Mouse (Mus musculus): ENCODE data around the gene Col4a2. TPM values are rescaled to one million over a fixed set of nuclear protein-coding genes. Genes with fewer than 3 reads are reported as not detected.
A peak's percentile ranks its signal among the peaks of the same experiment; 100 is the strongest.

The Col4a2 gene
- polyA plus RNA-seq, 1 experiment from 2014 or later = 56.3 TPM

- H3K27me3 ChIP-seq = peaks cover 5% of the 10 kb centered on the region
- H3K36me3 ChIP-seq = peaks cover 23% of the 10 kb centered on the region; the same call in 1 of the 2 replicates
- no peaks in the 10 kb centered on the region for H3K9me3 ChIP-seq
- peak overlapping the region; percentile 94 for H3K4me3 ChIP-seq (replicated peaks)
- no peak for ATAC-seq (ENCODE audit: insufficient number of reproducible peaks, insufficient read depth, low FRiP score, low TSS enrichment, low read depth)
- H3K27ac ChIP-seq = no peak overlapping the region
- H3K9ac ChIP-seq (replicated peaks) = no peak overlapping the region
- peak overlapping the region; percentile 76 for H3K4me2 ChIP-seq
- H3K4me1 ChIP-seq (replicated peaks) = peaks cover 14% of the 10 kb centered on the region
- 76% methylated on average over 12 of the region's 12 CpGs for WGBS
Measured at GRCm38 (mm10) chr8:11498281-11498680, 185.7 kb downstream of the Col4a2 start.

Other genes with a start within 250 kb of the Col4a2 start
- 118 and 133 TPM in 2 replicates for gene Col4a1, start within 50 bp of the Col4a2 start, polyA plus RNA-seq (2016; fragmentation: Nextera tagmentation; extraction: Ambion mirVana)
- gene Rab20, start 165.9 kb downstream of the Col4a2 start, polyA plus RNA-seq (2016; fragmentation: Nextera tagmentation; extraction: Ambion mirVana) = 0.81 and 0.93 TPM in 2 replicates
- 116 and 121 TPM in 2 replicates for gene Naxd, start 184.7 kb downstream of the Col4a2 start, polyA plus RNA-seq (2016; fragmentation: Nextera tagmentation; extraction: Ambion mirVana)
- gene Cars2, start 238.0 kb downstream of the Col4a2 start, polyA plus RNA-seq (2016; fragmentation: Nextera tagmentation; extraction: Ambion mirVana) = 20.6 and 21.6 TPM in 2 replicates
- 46.5 and 50.4 TPM in 2 replicates for gene Ing1, start 242.8 kb downstream of the Col4a2 start, polyA plus RNA-seq (2016; fragmentation: Nextera tagmentation; extraction: Ambion mirVana)

All from limb, embryonic 12.5 days (tissue).